Mouse (Mus musculus) c-Kit-positive CD71-negative TER-119-negative erythroid progenitor cells, embryonic 14.5 days (primary cell): ENCODE measurements around the gene Celf2.

ENCODE experiments used
- DNase-seq: peaks from one replicate; pipeline ENCODE4 v3.0.0-alpha.2; 2013; ENCODE audit warnings: low read depth

The Celf2 gene

DNA sequence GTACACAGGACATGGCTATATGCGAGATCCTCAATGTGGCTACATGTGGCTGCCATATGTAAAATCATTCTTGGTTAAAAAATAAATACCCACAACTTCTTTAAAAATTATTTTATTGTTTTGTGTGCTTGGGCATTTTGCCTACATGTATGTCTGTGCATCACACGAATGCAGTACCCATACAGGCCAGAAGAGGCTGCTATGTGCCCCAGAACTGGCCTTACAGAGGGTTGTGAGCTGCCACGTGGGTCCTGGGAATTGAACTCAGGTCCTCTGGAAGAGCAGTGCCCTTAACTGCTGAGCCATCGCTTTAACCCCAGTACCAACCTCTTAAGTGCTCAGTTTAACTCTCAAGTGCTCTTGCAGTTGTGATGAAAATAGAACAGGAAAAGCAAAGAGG is 1018.5 kb downstream of the Celf2 start:
- no peak for DNase-seq

DNA sequence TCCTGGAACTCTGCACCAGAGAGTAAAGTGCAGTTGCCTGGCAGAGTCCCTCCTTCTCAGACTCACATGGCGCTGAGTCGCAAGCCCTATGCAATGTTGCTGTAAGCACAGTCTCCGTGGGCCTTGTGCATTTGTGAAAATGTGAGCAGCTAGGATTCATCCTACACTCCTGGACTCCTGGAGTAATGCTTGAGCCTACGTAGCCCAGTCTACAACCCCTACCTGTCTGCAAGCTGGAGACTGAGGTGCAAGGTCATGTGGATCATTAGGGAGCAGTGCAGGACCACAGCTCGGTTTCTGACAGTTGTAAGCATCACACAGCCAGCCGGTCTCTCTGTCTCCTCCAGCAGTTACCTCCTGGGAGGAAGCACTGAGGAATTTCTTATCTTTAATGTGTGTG is 1019.3 kb downstream of the Celf2 start:
- no peak for DNase-seq
